Mouse (Mus musculus): Measurements from ENCODE around the gene Gpr139. TPM values are rescaled to one million over a fixed set of nuclear protein-coding genes. Genes with fewer than 3 reads are reported as not detected.

Gpr139 gene
- not detected for polyA plus RNA-seq (2014; fragmentation: Illumina TruSeq; extraction: RNeasy Lipid Tissue Mini Kit (QIAGEN cat#74804); ENCODE audit: insufficient read depth, low read depth, low replicate concordance)

DNA sequence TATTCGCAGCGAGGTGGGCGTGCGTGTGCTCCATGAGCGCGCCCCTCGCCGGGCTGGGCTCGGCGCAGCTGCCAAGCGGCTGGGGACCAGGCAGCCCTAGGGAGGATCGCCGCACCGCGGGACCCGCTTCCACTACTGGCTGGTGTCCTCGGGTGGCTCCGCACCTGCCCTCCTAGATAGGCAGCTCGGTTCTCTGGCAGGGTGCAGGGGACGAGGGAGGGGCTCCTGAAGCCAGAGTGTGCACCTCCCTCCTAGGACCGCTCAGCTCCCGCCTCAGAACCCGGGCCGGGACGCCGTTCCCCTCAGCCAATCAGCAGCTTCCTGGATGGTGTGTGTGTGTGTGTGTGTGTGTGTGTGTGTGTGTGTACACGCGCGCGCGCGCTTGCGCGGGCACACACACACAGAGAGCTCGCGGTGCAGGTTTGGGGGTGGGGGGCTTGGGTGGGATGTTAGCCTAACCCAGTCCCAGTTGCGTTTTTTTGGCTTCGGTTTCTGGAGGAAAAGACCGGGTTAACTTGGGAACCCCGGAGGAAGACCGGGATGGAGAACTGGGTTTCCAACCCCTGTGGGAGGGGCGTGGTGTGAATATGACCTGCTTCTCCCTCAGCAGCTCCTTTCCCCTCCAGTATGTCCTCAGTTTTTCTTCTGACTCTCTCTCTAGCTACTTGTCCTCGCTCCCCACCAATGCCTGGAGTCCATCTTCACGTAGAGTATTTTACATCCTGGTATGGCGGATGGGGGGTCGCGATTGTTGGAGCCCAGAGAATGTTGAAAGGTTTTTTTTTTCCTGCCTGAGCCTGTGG, at the start of gene Gpr139:
TSS of gene Gpr139 (minus strand) at position 263 of the 803 bp plus-strand sequence.

Other genes starting within 250 kb of the Gpr139 start
- gene Gprc5b, start 189.4 kb downstream of the Gpr139 start, polyA plus RNA-seq (2014; fragmentation: Illumina TruSeq; extraction: RNeasy Lipid Tissue Mini Kit (QIAGEN cat#74804); ENCODE audit: insufficient read depth, low read depth, low replicate concordance): 8.6 TPM